Mouse (Mus musculus): ENCODE results near the gene Gm26741. TPM values are rescaled to one million over a fixed set of nuclear protein-coding genes. Genes with fewer than 3 reads are reported as not detected.

The Gm26741 gene
- polyA plus RNA-seq, 2 experiments = not detected

- no peak for ATAC-seq (ENCODE audit: low FRiP score, low read depth)
- no peaks in the 10 kb centered on the region for H3K9me3 ChIP-seq (ENCODE audit: control insufficient read depth, low read length)
- H3K4me1 ChIP-seq (ENCODE audit: control insufficient read depth, insufficient read depth, low read length) = no peaks in the 10 kb centered on the region; the same call in 1 of the 2 replicates
- no peak for DNase-seq (ENCODE audit: low spot score)
- H3K27ac ChIP-seq (replicated peaks; ENCODE audit: low read depth, low read length) = no peak overlapping the region
- H3K4me2 ChIP-seq (replicated peaks; ENCODE audit: low read depth, low read length, severe bottlenecking) = no peak overlapping the region
- no peaks in the 10 kb centered on the region for H3K27me3 ChIP-seq (ENCODE audit: control insufficient read depth, insufficient read depth, low read length)
- no peak overlapping the region for H3K9ac ChIP-seq (ENCODE audit: low read depth, low read length, severe bottlenecking)
- no peak for TF ChIP-seq POLR2A (IDR thresholded peaks at IDR 0.05; ENCODE audit: borderline replicate concordance, extremely low read depth, insufficient read depth, insufficient read length)
- H3K4me3 ChIP-seq (replicated peaks; ENCODE audit: low read length) = no peak overlapping the region
- H3K36me3 ChIP-seq (ENCODE audit: control insufficient read depth, insufficient read depth, low read length) = no peaks in the 10 kb centered on the region
Observed at GRCm38 (mm10) chr10:52374651-52375050, 16.1 kb downstream of the Gm26741 start.

- Histone ChIP-seq H3K4me3 (replicated peaks; ENCODE audit: low read length) (no peak overlapping the region), H3K4me1 (ENCODE audit: control insufficient read depth, insufficient read depth, low read length) (peaks cover 2% of the 10 kb centered on the region; the same call in 1 of the 2 replicates), H3K27ac (replicated peaks; ENCODE audit: low read depth, low read length) (no peak overlapping the region), H3K4me2 (replicated peaks; ENCODE audit: low read depth, low read length, severe bottlenecking) (no peak overlapping the region), H3K9ac (ENCODE audit: low read depth, low read length, severe bottlenecking) (no peak overlapping the region), H3K36me3 (ENCODE audit: control insufficient read depth, insufficient read depth, low read length) (no peaks in the 10 kb centered on the region), H3K27me3 (ENCODE audit: control insufficient read depth, insufficient read depth, low read length) (no peaks in the 10 kb centered on the region), H3K9me3 (ENCODE audit: control insufficient read depth, low read length) (no peaks in the 10 kb centered on the region)
- WGBS = 94% methylated on average over 2 of the region's 2 CpGs
- no peak for DNase-seq (ENCODE audit: low spot score)
- TF ChIP-seq POLR2A (IDR thresholded peaks at IDR 0.05; ENCODE audit: borderline replicate concordance, extremely low read depth, insufficient read depth, insufficient read length) = no peak
- ATAC-seq (ENCODE audit: low FRiP score, low read depth) = no peak
Observed at GRCm38 (mm10) chr10:52376422-52376821, 17.9 kb downstream of the Gm26741 start.

GRCm38 (mm10) chr10:52377813-52378212 lies 19.2 kb downstream of the Gm26741 start:
- Histone ChIP-seq H3K4me2 (replicated peaks; ENCODE audit: low read depth, low read length, severe bottlenecking) (no peak overlapping the region), H3K4me1 (ENCODE audit: control insufficient read depth, insufficient read depth, low read length) (peaks cover 5% of the 10 kb centered on the region), H3K27me3 (ENCODE audit: control insufficient read depth, insufficient read depth, low read length) (no peaks in the 10 kb centered on the region), H3K9me3 (ENCODE audit: control insufficient read depth, low read length) (no peaks in the 10 kb centered on the region), H3K4me3 (replicated peaks; ENCODE audit: low read length) (no peak overlapping the region), H3K36me3 (ENCODE audit: control insufficient read depth, insufficient read depth, low read length) (no peaks in the 10 kb centered on the region), H3K27ac (replicated peaks; ENCODE audit: low read depth, low read length) (no peak overlapping the region), H3K9ac (ENCODE audit: low read depth, low read length, severe bottlenecking) (no peak overlapping the region)
- TF ChIP-seq POLR2A (IDR thresholded peaks at IDR 0.05; ENCODE audit: borderline replicate concordance, extremely low read depth, insufficient read depth, insufficient read length) = no peak
- no peak for DNase-seq (ENCODE audit: low spot score)
- ATAC-seq (ENCODE audit: low FRiP score, low read depth) = no peak
- 93% methylated on average over 2 of the region's 2 CpGs for WGBS

GRCm38 (mm10) chr10:52381321-52381801 lies 22.8 kb downstream of the Gm26741 start:
- peak overlapping the region; percentile 60 for H3K4me2 ChIP-seq (replicated peaks; ENCODE audit: low read depth, low read length, severe bottlenecking)
- H3K36me3 ChIP-seq (ENCODE audit: control insufficient read depth, insufficient read depth, low read length) = no peaks in the 10 kb centered on the region
- H3K4me1 ChIP-seq (ENCODE audit: control insufficient read depth, insufficient read depth, low read length) = peaks cover 8% of the 10 kb centered on the region
- WGBS = under 1% methylated on average over 19 of the region's 19 CpGs
- DNase-seq (ENCODE audit: low spot score) = no peak
- H3K27ac ChIP-seq (replicated peaks; ENCODE audit: low read depth, low read length) = peak overlapping the region; percentile 81
- H3K9me3 ChIP-seq (ENCODE audit: control insufficient read depth, low read length) = no peaks in the 10 kb centered on the region
- no peaks in the 10 kb centered on the region for H3K27me3 ChIP-seq (ENCODE audit: control insufficient read depth, insufficient read depth, low read length)
- peak overlapping the region; percentile 81 for H3K4me3 ChIP-seq (replicated peaks; ENCODE audit: low read length)
- ATAC-seq (ENCODE audit: low FRiP score, low read depth) = peak; percentile 17
- H3K9ac ChIP-seq (ENCODE audit: low read depth, low read length, severe bottlenecking) = peak overlapping the region; percentile 89
- no peak for TF ChIP-seq POLR2A (IDR thresholded peaks at IDR 0.05; ENCODE audit: borderline replicate concordance, extremely low read depth, insufficient read depth, insufficient read length)

- ATAC-seq (ENCODE audit: low FRiP score, low read depth) (peak; percentile 99), DNase-seq (ENCODE audit: low spot score) (peak; percentile 98)
- H3K4me2 ChIP-seq (replicated peaks; ENCODE audit: low read depth, low read length, severe bottlenecking) = peak within 1 kb of the TSS; percentile 60
- H3K36me3 ChIP-seq (ENCODE audit: control insufficient read depth, insufficient read depth, low read length) = no peaks in the 10 kb centered on the region
- peak; percentile 61; the same call in 1 of the 2 replicates for TF ChIP-seq POLR2A (IDR thresholded peaks at IDR 0.05; ENCODE audit: borderline replicate concordance, extremely low read depth, insufficient read depth, insufficient read length)
- peaks cover 8% of the 10 kb centered on the region for H3K4me1 ChIP-seq (ENCODE audit: control insufficient read depth, insufficient read depth, low read length)
- H3K9me3 ChIP-seq (ENCODE audit: control insufficient read depth, low read length) = no peaks in the 10 kb centered on the region
- peak within 1 kb of the TSS; percentile 94 for H3K27ac ChIP-seq (replicated peaks; ENCODE audit: low read depth, low read length)
- peak within 1 kb of the TSS; percentile 89 for H3K9ac ChIP-seq (ENCODE audit: low read depth, low read length, severe bottlenecking)
- no peaks in the 10 kb centered on the region for H3K27me3 ChIP-seq (ENCODE audit: control insufficient read depth, insufficient read depth, low read length)
- 0% methylated on average over 62 of the region's 71 CpGs for WGBS
- H3K4me3 ChIP-seq (replicated peaks; ENCODE audit: low read length) = peak within 1 kb of the TSS; percentile 81
Observed at GRCm38 (mm10) chr10:52381845-52382591, 23.5 kb downstream of the Gm26741 start, which contains the start of gene Gopc. TSS of gene Gopc (minus strand) at chr10:52382124.

All from limb, embryonic 14.5 days (tissue).